Mouse (Mus musculus) ES-Bruce4 (cell line): ENCODE measurements around the gene Tnxb. TPM values are rescaled to one million over a fixed set of nuclear protein-coding genes. Genes with fewer than 3 reads are reported as not detected.
A peak's percentile ranks its signal among the peaks of the same experiment; 100 is the strongest.

Experiments used
- H3K27ac ChIP-seq: 2 replicates; pipeline ENCODE4 v1.5.1; 2012; ENCODE audit warnings: low read length, inconsistent platforms; ENCODE audit not compliant: insufficient read depth
- H3K27me3 ChIP-seq: 2 replicates; pipeline ENCODE4 v1.6.1; 2012; ENCODE audit warnings: mild to moderate bottlenecking, low read length, inconsistent platforms; ENCODE audit not compliant: control insufficient read depth, poor library complexity, insufficient read depth, severe bottlenecking
- H3K36me3 ChIP-seq: 2 replicates; pipeline ENCODE4 v1.6.1; 2012; ENCODE audit warnings: inconsistent platforms, mild to moderate bottlenecking, low read length, moderate library complexity; ENCODE audit not compliant: control insufficient read depth, poor library complexity, insufficient read depth, severe bottlenecking
- H3K4me1 ChIP-seq: one replicate; pipeline ENCODE4 v1.8.1; 2011; ENCODE audit warnings: low read length; ENCODE audit not compliant: control insufficient read depth, insufficient read depth
- H3K4me3 ChIP-seq: 2 replicates; pipeline ENCODE4 v1.5.1; 2011; ENCODE audit warnings: low read depth, mild to moderate bottlenecking, low read length
- H3K9ac ChIP-seq: 2 replicates; pipeline ENCODE4 v1.6.1; 2012; ENCODE audit warnings: low read depth, mild to moderate bottlenecking, inconsistent platforms; ENCODE audit not compliant: poor library complexity, severe bottlenecking
- H3K9me3 ChIP-seq: replicated peaks from 2 replicates; pipeline ENCODE4 v1.6.1; 2012; ENCODE audit warnings: mild to moderate bottlenecking, low read length, inconsistent platforms; ENCODE audit not compliant: control insufficient read depth, poor library complexity, insufficient read depth, severe bottlenecking
- CTCF ChIP-seq: IDR thresholded peaks from one replicate; pipeline ENCODE4 v1.8.1; 2011; ENCODE audit warnings: low read depth, low read length
- EP300 ChIP-seq: IDR thresholded peaks from 2 replicates; pipeline ENCODE4 v1.6.1; 2011; ENCODE audit warnings: low read depth, low read length; ENCODE audit not compliant: insufficient read depth
- POLR2A ChIP-seq: IDR thresholded peaks from one replicate; pipeline ENCODE4 v1.8.1; 2011; ENCODE audit warnings: low read length; ENCODE audit not compliant: insufficient read depth
- polyA plus RNA-seq: library from polyadenylated mRNA; stranded (reverse); fragments of >200 nt; gene quantifications from 2 replicates; pipeline ENCODE4 v1.2.4, GENCODE M21; 2011; ENCODE audit warnings: low read depth; ENCODE audit not compliant: missing spikeins, insufficient read depth, insufficient read length

The Tnxb gene
- polyA plus RNA-seq, 1 experiment = 0.13 TPM

GRCm38 (mm10) chr17:34640778-34641601 is 29.3 kb upstream of the Tnxb start:
- no peak overlapping the region for H3K9ac ChIP-seq
- no peak overlapping the region for H3K4me3 ChIP-seq
- H3K4me1 ChIP-seq = no peaks in the 10 kb centered on the region
- no peaks in the 10 kb centered on the region for H3K36me3 ChIP-seq
- no peaks in the 10 kb centered on the region for H3K27me3 ChIP-seq
- no peak overlapping the region for H3K27ac ChIP-seq
- H3K9me3 ChIP-seq = no peaks in the 10 kb centered on the region
- TF ChIP-seq EP300 (no peak), POLR2A (no peak), CTCF (no peak)

- Histone ChIP-seq H3K27me3 (no peaks in the 10 kb centered on the region), H3K4me1 (no peaks in the 10 kb centered on the region), H3K9ac (no peak overlapping the region), H3K9me3 (no peaks in the 10 kb centered on the region), H3K4me3 (no peak overlapping the region), H3K36me3 (no peaks in the 10 kb centered on the region), H3K27ac (no peak overlapping the region)
- no peak for TF ChIP-seq EP300
- no peak for TF ChIP-seq POLR2A
- no peak for TF ChIP-seq CTCF
These were observed 28.4 kb upstream of the Tnxb start for GRCm38 (mm10) chr17:34641945-34642344.

DNA sequence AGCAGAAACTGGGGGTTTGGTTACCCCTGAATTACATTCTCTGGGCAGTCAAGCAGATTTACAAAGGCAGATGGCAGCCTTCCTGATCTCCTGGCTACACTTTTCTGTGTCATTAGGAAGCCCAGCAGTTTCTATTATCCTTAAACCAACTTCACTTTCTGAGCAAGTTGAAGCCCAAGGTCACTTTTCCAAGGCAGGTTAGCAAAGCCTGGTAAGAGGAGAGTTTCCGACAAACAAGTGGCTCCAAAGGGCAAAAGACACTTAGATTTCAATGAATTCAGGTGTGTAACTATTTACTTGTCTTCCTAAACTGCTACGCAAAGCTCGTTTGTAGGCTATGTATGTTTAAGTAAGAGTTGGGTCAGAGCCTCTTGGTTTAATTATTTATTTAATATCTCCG is 27.0 kb upstream of the Tnxb start:
- no peaks in the 10 kb centered on the region for H3K4me1 ChIP-seq
- H3K9ac ChIP-seq = no peak overlapping the region
- no peak for TF ChIP-seq POLR2A
- TF ChIP-seq EP300 = no peak
- TF ChIP-seq CTCF = no peak
- H3K36me3 ChIP-seq = no peaks in the 10 kb centered on the region
- H3K27me3 ChIP-seq = no peaks in the 10 kb centered on the region
- no peak overlapping the region for H3K27ac ChIP-seq
- no peak overlapping the region for H3K4me3 ChIP-seq
- no peaks in the 10 kb centered on the region for H3K9me3 ChIP-seq

DNA sequence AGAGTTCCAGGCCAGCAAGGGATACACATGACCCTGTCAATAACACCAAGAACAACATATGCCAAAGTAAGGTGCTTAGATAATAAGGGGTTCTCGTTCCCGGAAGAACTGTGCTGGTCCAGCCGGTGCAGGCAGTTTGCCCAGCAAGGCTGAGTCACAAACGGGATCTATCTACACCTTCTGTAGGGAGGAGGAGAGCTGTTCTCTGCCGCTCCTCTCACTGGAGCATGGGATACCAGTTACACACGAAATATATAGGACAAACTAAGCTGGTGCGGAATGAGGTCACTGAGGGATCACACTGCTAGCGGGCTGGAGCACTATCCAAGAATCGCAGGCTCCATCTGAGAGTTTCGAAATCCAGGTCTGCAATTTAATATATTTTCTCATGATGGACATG is 26.4 kb upstream of the Tnxb start:
- no peak overlapping the region for H3K27ac ChIP-seq
- H3K9me3 ChIP-seq = no peaks in the 10 kb centered on the region
- TF ChIP-seq EP300 (no peak), CTCF (no peak), POLR2A (no peak)
- H3K36me3 ChIP-seq = no peaks in the 10 kb centered on the region
- no peak overlapping the region for H3K9ac ChIP-seq
- H3K4me3 ChIP-seq = no peak overlapping the region
- no peaks in the 10 kb centered on the region for H3K4me1 ChIP-seq
- H3K27me3 ChIP-seq = no peaks in the 10 kb centered on the region

- Histone ChIP-seq H3K4me3 (peak within 1 kb of the TSS; percentile 98), H3K27me3 (no peaks in the 10 kb centered on the region), H3K9me3 (no peaks in the 10 kb centered on the region), H3K36me3 (peaks cover 4% of the 10 kb centered on the region; the same call in 1 of the 2 replicates), H3K27ac (no peak within 1 kb of the TSS; the same call in 1 of the 2 replicates), H3K9ac (peak within 1 kb of the TSS; percentile 49), H3K4me1 (no peaks in the 10 kb centered on the region)
- TF ChIP-seq CTCF = no peak
- no peak for TF ChIP-seq POLR2A
- TF ChIP-seq EP300 = no peak
These were observed 25.7 kb upstream of the Tnxb start, which contains the start of gene Fkbpl for GRCm38 (mm10) chr17:34644608-34645007. TSS of gene Fkbpl (plus strand) at chr17:34644764.

- Histone ChIP-seq H3K4me3 (peak overlapping the region; percentile 98), H3K4me1 (no peaks in the 10 kb centered on the region), H3K27ac (no peak overlapping the region), H3K36me3 (peaks cover 4% of the 10 kb centered on the region; the same call in 1 of the 2 replicates), H3K9me3 (no peaks in the 10 kb centered on the region), H3K9ac (peak overlapping the region; percentile 49), H3K27me3 (no peaks in the 10 kb centered on the region)
- TF ChIP-seq EP300 = no peak
- TF ChIP-seq CTCF = no peak
- TF ChIP-seq POLR2A = no peak
These were observed 25.0 kb upstream of the Tnxb start for GRCm38 (mm10) chr17:34645256-34645829.
